Mouse (Mus musculus) forelimb bud, embryonic 11.5 days (tissue): ENCODE data around the gene Gm11037.

Experiments used
- DNase-seq: peaks from one replicate; pipeline ENCODE4 v3.0.0-alpha.2; 2012; ENCODE audit warnings: low read depth, low spot score

Gm11037 gene

DNA sequence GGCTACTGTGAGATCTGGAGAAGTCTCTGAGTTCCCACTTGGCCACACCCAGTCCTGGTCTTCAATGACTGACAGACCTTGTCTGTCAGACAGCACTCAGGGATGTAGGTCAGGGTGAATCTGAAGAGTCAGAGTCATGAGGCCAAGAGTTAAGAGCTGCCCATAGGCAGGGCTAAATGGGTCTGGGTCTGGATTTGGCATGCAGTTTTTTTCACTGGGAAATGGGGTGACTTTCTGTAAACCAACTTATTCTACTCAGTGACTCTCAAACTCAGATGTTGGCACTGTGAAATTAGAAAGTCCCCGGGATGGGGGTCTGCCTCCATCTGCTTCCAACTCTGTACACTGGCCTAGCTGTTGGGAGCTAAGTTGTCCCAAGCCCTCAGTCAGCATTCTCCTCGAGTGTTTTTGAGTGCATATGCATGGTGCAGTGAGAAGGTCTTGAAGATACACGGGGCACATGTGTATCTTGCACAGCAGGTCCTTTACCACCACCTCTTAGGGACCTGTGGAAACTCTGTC, 4.6 kb upstream of the Gm11037 start:
- no peak for DNase-seq

DNA sequence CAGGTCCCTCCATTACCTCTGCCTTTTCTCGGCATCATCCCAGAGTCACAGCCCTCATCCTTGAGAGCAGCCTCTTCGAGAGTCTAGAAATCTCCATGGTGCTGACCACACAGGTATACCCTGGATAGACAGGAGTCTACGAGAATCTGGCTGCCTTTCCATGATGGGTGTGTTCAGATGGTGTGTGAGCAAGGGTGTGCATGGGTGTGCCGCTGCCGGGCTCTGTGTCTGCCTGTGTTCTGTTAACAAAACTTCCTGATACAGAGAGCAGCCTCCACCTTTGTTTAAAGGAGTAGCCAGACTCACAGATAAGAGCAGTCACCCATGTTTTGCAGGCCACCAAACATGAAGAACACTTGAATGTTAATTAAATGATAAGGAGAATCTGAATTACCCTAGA, 3.5 kb upstream of the Gm11037 start:
- DNase-seq = no peak

DNA sequence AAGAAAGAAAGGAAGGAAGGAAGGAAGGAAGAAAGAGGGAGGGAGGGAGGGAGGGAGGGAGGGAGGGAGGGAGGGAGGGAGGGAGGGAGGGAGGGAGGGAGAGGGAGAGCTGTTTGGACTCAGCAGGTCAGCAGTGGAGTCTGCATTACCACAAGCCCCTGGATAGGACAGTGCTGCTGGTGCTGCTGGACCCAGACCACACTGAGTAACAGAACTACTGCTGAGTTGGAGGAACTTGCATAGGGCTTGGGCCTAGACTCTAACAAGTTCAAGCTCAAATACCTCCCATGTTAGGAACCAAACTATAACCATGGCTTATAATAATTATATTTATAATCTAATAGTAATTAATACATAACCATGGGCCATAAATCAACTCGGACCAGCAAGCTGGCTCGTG, 2.4 kb upstream of the Gm11037 start:
- no peak for DNase-seq

DNA sequence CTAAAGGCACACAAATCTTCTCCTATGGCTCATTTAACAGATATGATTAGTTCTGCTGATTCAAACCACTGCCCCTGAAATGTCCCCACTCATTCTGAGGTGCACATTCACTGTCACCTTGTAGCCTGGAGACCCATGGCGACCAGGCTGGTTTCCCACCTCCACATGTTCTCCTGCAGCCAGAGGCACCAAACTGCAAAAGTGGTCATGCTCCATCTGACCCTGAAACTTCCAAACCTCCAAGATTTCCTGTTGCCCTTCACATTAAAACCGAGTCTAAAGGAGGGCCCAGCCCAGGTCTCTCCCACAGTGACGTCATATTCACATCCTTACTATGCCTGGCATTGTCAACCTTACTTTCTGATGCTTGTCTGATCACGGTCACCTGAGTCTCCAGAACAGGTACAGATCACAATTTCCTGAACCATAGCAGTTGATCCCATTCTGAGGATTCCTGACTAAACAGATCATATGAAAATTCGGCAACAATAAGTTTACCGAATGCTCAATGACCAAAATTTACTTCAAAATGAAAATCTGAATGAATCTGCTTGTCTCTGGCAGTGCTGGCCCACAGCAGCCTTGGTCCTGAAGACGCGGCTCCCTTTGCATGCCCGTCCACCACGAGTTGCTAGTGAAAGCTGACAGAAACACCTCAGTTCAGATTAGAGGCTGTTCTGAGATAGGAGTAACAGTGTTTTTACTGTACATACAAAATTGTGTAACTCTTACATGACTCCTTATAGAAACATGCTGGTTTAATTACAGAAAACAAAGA, 997 bp upstream of the Gm11037 start:
- no peak for DNase-seq

DNA sequence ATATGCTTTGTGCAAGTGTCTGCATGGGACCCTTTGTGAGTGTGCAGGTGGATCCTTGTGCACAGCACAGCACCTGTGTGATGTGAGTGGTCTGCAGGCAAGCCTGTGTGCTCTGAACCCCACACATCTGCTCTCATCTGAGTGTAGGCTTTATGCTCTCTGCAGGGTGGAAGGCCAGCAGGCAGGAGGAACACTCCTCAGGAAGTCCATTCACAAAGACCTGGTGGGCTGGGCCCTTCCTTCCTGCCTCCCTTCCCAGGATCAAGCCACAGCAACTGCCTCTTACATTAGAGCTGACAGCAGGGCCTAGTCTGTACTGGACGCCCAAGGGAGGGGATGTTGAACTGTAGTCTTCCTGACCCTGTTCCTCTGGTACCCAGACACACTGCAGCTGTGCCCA, 1.1 kb downstream of the Gm11037 start:
- DNase-seq = no peak

DNA sequence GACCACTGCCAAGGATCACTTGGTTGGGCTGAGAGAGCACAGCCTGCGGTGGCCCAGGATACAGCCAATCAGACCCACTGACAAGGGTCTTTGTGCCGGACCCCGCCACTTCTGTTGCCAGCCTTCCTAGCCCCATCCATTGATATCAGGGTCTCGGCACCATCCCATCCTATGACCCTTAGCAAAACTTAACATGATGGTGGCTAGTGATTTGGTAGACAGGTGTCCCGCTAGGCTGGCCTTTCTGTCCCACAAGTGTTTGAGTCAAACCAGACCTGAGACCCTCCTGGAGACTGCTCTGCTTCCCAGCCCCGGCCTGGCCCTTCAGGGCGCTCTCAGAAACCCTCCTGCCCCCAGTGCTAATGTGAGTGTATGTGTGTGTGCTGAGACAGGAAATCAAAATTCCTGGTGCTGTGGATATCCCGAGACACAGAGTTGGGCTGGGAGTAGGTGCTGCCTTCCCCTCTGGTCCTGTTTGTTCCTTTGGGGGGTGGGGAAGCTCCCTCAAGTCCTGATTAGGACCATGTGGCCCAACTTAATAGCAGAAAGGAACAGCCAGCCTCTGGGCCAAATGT, 1.6 kb downstream of the Gm11037 start:
- DNase-seq = no peak

DNA sequence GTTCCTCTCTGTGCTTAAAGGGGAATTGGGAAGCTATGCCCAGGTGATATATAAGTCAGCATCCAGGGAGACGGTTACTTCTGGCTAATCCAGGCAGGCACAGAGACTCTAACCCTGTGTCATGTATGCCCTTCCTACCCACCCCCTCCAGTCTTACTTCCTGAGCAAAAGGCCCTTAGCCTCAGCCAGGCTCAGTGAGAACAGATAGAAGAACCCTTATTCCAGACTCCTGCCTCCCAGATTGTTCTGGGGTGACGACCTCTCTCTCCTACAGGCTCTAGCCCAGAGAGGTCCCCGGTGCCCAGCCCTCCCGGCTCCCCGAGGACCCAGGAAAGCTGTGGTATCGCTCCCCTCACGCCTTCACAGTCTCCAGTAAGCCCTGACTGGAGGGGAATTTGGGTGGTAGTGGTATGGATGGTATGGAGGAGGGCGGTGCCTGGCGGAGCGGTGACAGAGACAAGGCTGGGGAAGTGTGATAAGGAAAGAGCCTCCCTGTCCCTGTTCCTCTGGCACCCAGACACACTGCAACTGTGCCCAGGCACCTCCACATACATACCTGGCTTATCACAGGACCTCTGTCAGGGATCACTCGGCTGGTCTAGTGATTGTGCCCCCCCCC, 2.3 kb downstream of the Gm11037 start:
- no peak for DNase-seq

DNA sequence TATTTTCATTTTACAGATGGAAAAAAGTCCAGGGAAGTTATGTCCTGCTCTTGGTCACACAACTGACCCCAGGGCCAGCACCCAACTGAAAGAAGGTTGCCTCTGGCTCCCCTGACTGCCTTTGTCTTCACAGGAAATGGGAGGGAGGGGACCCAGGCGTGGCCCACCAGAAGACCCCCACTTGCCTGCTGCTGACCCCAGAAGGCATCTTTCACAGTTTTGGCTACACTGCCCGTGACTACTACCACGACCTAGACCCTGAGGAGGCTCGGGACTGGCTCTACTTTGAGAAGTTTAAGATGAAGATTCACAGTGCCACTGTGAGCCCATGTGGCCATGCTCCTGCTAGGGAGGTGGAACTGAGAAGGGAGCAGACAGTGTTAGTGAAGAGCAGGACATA, 5.0 kb downstream of the Gm11037 start:
- no peak for DNase-seq

DNA sequence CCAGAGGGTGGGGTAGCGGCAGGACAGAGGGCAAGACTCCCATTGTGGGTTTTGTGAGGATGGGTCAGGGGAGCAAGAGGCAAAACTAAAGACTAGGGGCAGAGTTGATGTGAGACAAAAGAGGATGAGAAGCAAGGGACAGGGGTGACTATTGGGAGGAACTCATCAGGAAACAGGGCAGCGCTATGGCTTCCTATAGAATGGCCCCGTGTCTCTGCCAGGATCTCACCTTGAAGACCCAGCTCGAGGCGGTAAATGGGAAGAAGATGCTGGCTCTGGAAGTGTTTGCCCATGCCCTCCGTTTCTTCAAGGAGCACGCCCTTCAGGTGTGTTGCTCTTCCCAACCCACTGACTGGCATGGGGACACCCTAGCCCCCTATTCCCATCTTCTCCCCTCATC, 5.5 kb downstream of the Gm11037 start:
- DNase-seq = no peak

DNA sequence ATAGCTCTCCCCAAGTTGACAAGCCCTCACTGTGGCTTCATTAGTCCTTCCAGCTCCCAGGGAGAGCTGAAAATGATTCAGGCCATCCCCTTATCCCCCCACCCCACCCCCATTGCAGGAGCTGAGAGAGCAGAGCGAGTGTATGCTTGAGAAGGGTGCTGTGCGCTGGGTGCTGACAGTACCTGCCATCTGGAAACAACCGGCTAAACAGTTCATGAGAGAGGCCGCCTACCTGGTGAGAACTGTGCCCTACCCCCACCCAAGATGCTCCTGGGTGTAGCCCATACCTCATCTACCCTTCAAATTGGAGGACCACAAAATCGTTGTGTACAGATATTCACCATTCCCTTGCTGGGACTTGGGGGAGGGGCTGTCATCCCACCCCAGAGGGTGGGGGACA, 6.0 kb downstream of the Gm11037 start:
- DNase-seq = no peak

DNA sequence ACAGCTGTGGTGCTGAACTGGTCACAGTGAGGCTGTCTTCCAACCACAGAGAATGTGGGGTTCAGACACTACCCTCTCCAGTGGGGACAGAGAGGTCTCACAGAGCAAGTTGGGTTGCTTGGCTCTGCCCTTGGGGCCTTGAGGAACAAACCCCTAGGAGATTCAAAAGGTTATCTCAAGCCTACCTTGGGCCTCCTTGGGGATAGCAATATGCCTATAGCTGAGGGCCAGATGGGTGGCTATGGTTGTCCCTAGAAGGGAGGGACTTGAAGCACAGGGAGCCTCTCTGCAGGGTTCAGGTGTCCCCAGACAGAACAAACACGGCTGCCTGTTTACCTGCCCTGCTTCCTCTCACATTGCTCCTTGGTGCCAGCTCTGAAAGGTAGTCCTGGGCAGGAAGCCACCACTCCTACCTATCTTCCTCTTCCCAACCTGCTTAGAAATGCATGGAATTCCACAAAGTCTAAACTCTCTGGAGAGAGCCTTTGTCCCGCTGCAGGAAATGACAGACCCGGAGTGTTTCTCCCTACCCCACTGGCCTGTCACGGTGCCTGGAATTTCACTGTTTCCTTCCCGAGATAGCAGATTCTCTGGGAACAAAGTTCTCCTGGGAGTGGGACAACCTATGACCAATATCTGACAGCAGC, 6.7 kb downstream of the Gm11037 start:
- DNase-seq = no peak

DNA sequence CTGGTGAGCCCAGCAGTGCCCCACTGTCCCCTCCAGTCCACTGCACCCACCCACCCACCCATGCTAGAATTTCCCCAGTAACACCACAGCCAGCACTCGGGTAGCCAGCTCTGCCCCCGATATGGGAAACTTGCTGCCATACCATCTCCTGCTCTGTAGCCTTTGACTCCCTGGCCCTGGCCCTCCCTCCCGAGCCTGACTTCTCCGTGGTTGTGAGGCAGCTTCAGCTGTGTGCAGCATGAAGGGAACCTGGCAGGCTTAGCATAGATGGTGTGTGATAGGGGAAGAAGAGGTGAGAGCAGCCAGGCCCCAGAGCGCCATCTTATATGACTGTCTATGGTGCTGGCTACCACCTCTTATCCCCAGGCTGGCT, 7.2 kb downstream of the Gm11037 start:
- DNase-seq = no peak

DNA sequence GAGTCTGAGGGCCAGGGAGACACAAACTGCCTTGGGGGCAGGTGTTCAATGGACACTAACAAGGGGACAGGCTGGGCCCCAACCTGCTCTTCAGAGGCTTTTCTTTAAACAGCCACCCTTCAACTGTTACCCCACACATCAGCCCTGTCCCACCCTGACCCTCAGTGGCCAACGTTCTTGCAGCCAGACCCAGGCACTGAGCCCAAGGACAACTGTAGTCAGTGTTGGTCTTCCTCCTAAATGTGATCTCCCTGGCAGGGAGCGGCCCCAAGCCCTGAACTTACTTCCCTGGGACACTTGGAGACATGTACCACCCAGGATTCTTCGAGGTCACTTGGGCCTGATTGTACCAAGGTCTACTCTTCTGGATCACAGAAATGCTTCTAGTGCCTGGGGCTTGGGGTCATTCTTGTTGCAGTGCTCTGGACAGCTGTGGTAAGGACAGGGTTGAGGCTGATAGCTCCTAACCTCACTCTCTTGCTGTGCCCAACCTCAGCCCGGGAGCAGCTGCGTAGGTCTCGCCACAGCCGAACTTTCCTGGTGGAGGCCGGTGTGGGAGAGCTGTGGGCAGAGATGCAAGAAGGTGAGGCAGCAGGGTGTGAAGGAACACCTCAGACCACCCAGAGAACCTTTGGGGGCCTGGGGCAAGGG, 8.2 kb downstream of the Gm11037 start:
- no peak for DNase-seq

DNA sequence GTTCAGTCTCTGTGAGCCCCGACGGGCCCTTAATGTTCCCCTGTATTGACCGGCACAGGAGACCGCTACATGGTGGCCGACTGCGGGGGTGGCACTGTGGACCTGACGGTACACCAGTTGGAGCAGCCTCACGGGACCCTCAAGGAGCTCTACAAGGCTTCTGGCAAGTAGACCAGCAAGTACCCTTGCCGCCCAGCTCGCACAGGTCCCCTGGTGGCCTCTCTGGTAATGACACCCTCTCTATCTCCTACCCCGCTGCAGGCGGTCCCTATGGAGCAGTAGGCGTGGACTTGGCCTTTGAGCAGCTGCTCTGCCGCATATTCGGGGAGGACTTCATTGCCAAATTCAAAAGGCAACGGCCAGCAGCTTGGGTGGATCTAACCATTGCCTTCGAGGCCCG, 9.3 kb downstream of the Gm11037 start:
- DNase-seq = peak; percentile 74

DNA sequence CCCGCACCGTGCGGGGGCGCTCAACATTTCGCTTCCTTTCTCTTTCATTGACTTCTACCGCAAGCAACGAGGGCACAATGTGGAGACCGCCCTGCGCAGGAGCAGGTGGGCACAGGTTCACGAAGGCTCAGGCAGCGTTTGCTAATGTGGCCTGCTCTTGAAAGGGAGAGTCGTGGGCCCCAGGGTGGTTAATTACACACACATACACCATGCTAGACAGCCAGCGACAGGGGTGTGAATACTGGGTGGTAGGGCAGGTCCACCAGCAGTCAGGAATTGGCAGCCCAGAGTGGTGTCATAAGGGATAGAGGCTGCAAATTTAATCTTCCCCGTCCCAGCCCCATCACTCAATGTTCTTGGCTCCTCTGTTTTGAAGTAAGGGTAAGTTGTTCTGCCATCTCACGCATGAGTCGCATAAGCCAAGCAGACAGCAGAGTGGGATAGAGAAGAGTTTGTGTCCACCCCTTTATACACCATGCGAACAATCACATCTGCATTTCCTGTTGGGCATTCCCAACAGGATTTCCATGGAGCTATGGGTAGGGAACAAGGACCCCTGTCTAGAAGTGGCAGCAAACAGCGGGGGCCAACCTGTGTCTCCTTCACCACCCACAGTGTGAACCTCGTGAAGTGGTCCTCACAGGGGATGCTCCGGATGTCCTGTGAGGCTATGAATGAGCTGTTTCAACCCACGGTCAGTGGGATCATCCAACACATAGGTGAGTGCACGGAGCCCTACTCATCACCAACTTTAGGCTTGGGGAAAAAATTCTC, 9.9 kb downstream of the Gm11037 start:
- no peak for DNase-seq

DNA sequence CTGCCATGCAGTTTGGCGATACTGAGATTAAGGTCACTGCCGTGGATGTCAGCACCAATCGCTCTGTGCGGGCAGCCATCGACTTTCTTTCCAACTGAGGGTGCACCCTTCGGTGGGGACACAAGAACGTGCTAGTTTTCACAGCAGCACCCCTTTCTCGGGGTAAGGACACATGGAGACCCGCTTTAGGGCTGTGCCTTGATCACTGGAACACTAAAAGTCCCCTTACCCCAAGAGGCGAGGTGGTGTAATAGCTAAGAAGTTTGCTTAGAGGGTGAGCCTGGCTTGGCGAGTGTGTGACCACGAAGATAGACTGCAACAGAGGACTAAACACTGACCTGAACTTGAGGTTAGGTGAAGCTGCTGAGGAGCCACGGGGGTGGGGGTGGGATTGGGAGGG, 11.8 kb downstream of the Gm11037 start:
- no peak for DNase-seq

DNA sequence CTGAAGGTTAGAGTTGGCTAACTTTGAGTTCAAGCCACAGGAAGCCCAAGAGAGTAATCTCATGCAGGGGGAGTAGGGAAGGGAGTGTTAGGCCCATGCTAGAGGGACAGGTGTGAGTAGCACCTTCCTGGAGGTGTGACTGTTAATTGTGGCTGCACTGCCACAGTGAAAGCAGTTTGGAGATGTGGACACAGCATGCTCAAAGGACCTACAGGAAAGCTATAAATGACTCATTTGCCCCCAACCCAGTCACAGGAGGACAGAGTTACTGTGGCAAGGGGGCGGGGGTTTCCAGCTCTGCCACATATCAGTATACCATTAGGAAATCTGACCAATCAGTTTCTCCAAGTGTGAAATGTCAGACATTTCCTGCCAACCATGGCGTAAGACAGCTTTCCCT, 12.2 kb downstream of the Gm11037 start:
- no peak for DNase-seq

DNA sequence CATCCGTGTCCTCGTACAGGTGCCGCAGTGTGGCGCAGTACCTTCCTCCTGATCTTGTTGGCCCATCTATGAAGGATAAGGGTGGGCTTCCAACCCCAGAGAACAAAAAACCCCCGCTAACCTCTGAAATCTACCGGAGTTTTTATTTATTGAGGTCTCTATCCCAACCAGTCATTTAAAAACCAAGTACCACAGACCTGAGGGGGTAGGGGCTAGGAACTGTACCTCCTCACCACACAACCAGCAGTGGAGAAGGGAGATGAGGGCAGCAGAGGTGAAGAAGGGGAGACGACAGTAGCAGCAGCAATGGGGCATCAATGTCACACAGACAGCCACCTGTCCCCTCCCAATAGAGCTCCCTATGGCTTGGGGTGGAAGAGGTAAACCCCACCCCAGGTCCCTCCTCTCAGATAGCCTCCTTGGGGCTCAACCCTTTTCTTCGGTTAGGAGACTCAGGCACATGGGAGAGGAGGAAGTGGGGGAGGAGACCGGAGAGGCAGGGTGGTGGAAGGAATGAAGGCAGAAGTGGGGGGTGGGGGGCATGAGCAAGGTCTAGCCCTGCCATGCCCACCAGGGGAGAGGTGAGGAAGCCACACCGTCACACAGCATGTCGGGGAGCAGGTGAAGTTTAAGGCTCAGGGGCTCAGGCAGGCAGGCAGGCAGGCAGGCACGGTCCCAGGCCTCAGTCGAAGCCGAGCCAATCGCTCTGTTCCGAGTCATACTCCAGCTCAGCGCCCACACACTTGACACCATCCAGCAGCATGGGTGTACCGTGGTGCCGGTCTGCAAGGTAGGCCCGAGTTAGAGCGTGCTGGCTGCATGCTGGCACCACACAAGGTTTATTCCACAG, 13.1 kb downstream of the Gm11037 start:
- DNase-seq = no peak

DNA sequence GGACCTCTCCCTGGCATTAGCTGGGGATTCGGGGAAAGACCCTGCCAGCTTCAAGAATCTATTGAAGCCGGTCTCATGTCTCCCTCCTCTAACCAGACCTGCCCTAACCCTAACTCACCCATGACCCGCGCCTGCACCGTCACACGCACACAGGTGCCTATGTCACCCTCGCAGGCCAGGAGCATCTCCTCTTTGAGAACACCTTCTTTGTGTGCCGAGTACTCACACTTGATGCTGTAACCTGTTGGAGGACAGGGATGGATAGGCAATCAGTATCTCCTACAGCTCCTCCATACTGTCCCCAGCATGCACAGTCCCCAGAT, 13.7 kb downstream of the Gm11037 start:
- no peak for DNase-seq
